Mouse (Mus musculus) CH12.LX (cell line): ENCODE measurements around the gene Klhl10. TPM values are rescaled to one million over a fixed set of nuclear protein-coding genes. Genes with fewer than 3 reads are reported as not detected.

Source experiments
- DNase-seq: peaks from one replicate; pipeline ENCODE4 v3.0.0-alpha.2; 2013; ENCODE audit errors: extremely low read depth
- H3K27ac ChIP-seq: 2 replicates; pipeline ENCODE4 v1.5.1; 2012; ENCODE audit warnings: low read depth, mild to moderate bottlenecking, control low read depth, moderate library complexity; ENCODE audit not compliant: insufficient read depth
- H3K27me3 ChIP-seq: replicated peaks from 2 replicates; pipeline ENCODE3; 2012; ENCODE audit warnings: inconsistent platforms
- H3K36me3 ChIP-seq, 2 experiments: replicated peaks in 1 of 2; 2 replicates each; pipeline versions ENCODE3 to v1.6.1; 2012; ENCODE audit warnings: inconsistent platforms in 1 of 2, low read length in 1 of 2, mild to moderate bottlenecking in 1 of 2, mixed read lengths in 1 of 2, moderate library complexity in 1 of 2; ENCODE audit not compliant: control insufficient read depth in 1 of 2, insufficient read depth in 1 of 2
- H3K4me1 ChIP-seq, 2 experiments: 2 replicates each; pipeline ENCODE4 v1.6.1; 2012; ENCODE audit warnings: inconsistent platforms in 1 of 2, moderate library complexity in 1 of 2; ENCODE audit not compliant: insufficient read depth in 2 of 2, control insufficient read depth in 1 of 2
- H3K4me2 ChIP-seq: 2 replicates; pipeline ENCODE4 v1.6.1; 2012; ENCODE audit warnings: low read depth, mild to moderate bottlenecking, control low read depth; ENCODE audit not compliant: poor library complexity, insufficient read depth, severe bottlenecking
- H3K4me3 ChIP-seq, 3 experiments: fragments of 150-350 bp in 1 of 3; sonication (generic) in 1 of 3; replicated peaks in 1 of 3; 2 replicates each; pipeline versions ENCODE3 to v1.5.1; 2011 to 2012; ENCODE audit warnings: low read depth in 2 of 3, low read length in 2 of 3, mild to moderate bottlenecking in 2 of 3, moderate library complexity in 2 of 3, control low read depth in 1 of 3, improper control_type of control experiment in 1 of 3, inconsistent platforms in 1 of 3, mixed read lengths in 1 of 3; ENCODE audit not compliant: poor library complexity in 1 of 3
- H3K79me2 ChIP-seq: replicated peaks from 2 replicates; pipeline ENCODE4 v1.6.1; 2012; ENCODE audit warnings: mild to moderate bottlenecking, moderate library complexity; ENCODE audit not compliant: control insufficient read depth, poor library complexity, insufficient read depth, severe bottlenecking; ENCODE audit errors: extremely low read depth
- H3K9ac ChIP-seq: 2 replicates; pipeline ENCODE4 v1.6.1; 2012; ENCODE audit warnings: low read depth, mild to moderate bottlenecking, control low read depth, moderate library complexity; ENCODE audit not compliant: insufficient read depth
- H3K9me3 ChIP-seq: replicated peaks from 2 replicates; pipeline ENCODE3; 2012; ENCODE audit warnings: low read length, inconsistent platforms, mixed read lengths
- CTCF ChIP-seq, 2 experiments: IDR thresholded peaks in 1 of 2; conservative IDR thresholded peaks in 1 of 2; 2 replicates each; pipeline ENCODE4 v1.5.1; 2011 to 2012; ENCODE audit warnings: low read depth in 2 of 2, low read length in 2 of 2, improper control_type of control experiment in 1 of 2, inconsistent platforms in 1 of 2, mild to moderate bottlenecking in 1 of 2, moderate library complexity in 1 of 2
- ELF1 ChIP-seq: IDR thresholded peaks from 2 replicates; pipeline ENCODE4 v1.6.1; 2014; ENCODE audit warnings: low read depth, mild to moderate bottlenecking, inconsistent platforms, low read length, improper control_type of control experiment
- EP300 ChIP-seq: IDR thresholded peaks from 2 replicates; pipeline ENCODE4 v1.6.1; 2011; ENCODE audit warnings: low read length, improper control_type of control experiment
- JUN ChIP-seq: IDR thresholded peaks from 2 replicates; pipeline ENCODE4 v1.6.1; 2011; ENCODE audit warnings: low read depth, mild to moderate bottlenecking, low read length, improper control_type of control experiment, moderate library complexity; ENCODE audit not compliant: insufficient read depth
- JUND ChIP-seq: conservative IDR thresholded peaks from 2 replicates; pipeline ENCODE4 v1.6.1; 2011; ENCODE audit warnings: low read depth, low read length, improper control_type of control experiment
- KAT2A ChIP-seq: IDR thresholded peaks from 2 replicates; pipeline ENCODE4 v1.6.1; 2012; ENCODE audit warnings: low read length, improper control_type of control experiment, inconsistent platforms; ENCODE audit not compliant: insufficient replicate concordance
- MXI1 ChIP-seq: IDR thresholded peaks from 2 replicates; pipeline ENCODE4 v1.6.1; 2011; ENCODE audit warnings: mild to moderate bottlenecking, low read depth, low read length, improper control_type of control experiment
- PAX5 ChIP-seq: IDR thresholded peaks from 2 replicates; pipeline ENCODE4 v1.6.1; 2012; ENCODE audit warnings: low read length, inconsistent platforms, mixed read lengths
- POLR2AphosphoS2 ChIP-seq: IDR thresholded peaks from 2 replicates; pipeline ENCODE4 v1.6.1; 2011; ENCODE audit warnings: low read depth, low read length, improper control_type of control experiment
- RAD21 ChIP-seq: IDR thresholded peaks from 2 replicates; pipeline ENCODE4 v1.6.1; 2011; ENCODE audit warnings: low read depth, mild to moderate bottlenecking, low read length, improper control_type of control experiment, moderate library complexity
- TBP ChIP-seq: conservative IDR thresholded peaks from 2 replicates; pipeline ENCODE4 v1.6.1; 2011; ENCODE audit warnings: low read depth, low read length, improper control_type of control experiment
- TCF12 ChIP-seq: IDR thresholded peaks from 2 replicates; pipeline ENCODE4 v1.6.1; 2014; ENCODE audit warnings: low read depth, mild to moderate bottlenecking, inconsistent platforms, low read length, improper control_type of control experiment
- ZC3H11A ChIP-seq: IDR thresholded peaks from 2 replicates; pipeline ENCODE4 v1.6.1; 2012; ENCODE audit warnings: low read depth, mild to moderate bottlenecking, inconsistent platforms, low read length, improper control_type of control experiment
- ZKSCAN1 ChIP-seq: IDR thresholded peaks from 2 replicates; pipeline ENCODE4 v1.6.1; 2012; ENCODE audit warnings: low read depth, inconsistent platforms, low read length, improper control_type of control experiment, borderline replicate concordance
- dilution Hi-C: fragments of 300-500 bp; cut with MboI; formaldehyde crosslinking; loops from 2 replicates; pipeline ENCODE4 v1.14.3; 2020; ENCODE audit warnings: low sequenced_read_pairs; ENCODE audit not compliant: extremely low pct_unique_long_range_greater_than_20kb, extremely low pct_ligation_motif_present
- in situ Hi-C: fragments of 300-500 bp; cut with MboI; formaldehyde crosslinking; loops from 3 replicates; pipeline ENCODE4 v1.14.3; 2019; ENCODE audit warnings: low sequenced_read_pairs, low pct_ligation_motif_present, low pct_unique_long_range_greater_than_20kb, mixed read lengths
- polyA plus RNA-seq: library from polyadenylated mRNA; unstranded; fragments of >175 nt; gene quantifications from 2 replicates; pipeline ENCODE4 v1.2.1, GENCODE M21; 2012; ENCODE audit warnings: low read depth; ENCODE audit not compliant: insufficient read length
- total RNA-seq, 2 experiments: library from RNA; depleted of rRNA; stranded (reverse); fragments of 300-350 nt in 1 of 2; fragments of >200 nt in 1 of 2; gene quantifications; 2 replicates each; pipeline ENCODE4 v1.2.3; 2012 to 2014

Klhl10 gene
- total and polyA plus RNA-seq, 3 experiments: 0.30 to 1.1 (median 0.48) TPM

DNA sequence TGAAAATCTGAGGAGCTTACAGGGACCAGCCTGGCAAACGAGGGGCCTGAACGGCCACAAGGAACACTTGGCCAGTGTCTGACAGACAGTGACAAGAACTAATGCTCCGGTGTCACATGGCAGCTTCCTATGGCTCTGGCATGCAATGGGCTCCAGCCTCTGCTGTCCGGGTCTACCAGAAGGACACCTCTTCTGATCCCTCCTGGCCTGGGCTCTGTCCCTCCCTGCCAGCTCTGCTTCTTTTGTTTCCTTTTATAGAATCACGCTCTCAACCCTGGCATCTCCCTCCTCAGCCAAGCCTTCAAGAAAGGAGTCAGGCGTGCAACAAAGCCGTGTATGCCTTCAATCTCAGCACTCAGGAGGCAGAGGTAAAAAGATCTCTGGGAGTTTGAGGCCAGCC lies 11.7 kb upstream of the Klhl10 start:
- no peak overlapping the region for H3K4me3 ChIP-seq
- dilution Hi-C loops (no loop called here), in situ Hi-C loops (no loop called here)
- H3K27ac ChIP-seq: no peak overlapping the region
- no peaks in the 10 kb centered on the region for H3K79me2 ChIP-seq
- no peaks in the 10 kb centered on the region for H3K9me3 ChIP-seq
- H3K36me3 ChIP-seq: peaks cover 19 to 56% of the 10 kb centered on the region in 2 experiments
- H3K27me3 ChIP-seq: no peaks in the 10 kb centered on the region
- H3K4me1 ChIP-seq: peaks cover 0 to 7% of the 10 kb centered on the region in 2 experiments; a peak in 2 of 4 replicates
- no peak overlapping the region for H3K9ac ChIP-seq
- no peak for DNase-seq
- H3K4me2 ChIP-seq: no peak overlapping the region
- TF ChIP-seq ELF1 (no peak), KAT2A (no peak), JUN (no peak), ZKSCAN1 (no peak), POLR2AphosphoS2 (no peak), RAD21 (no peak), ZC3H11A (no peak)

DNA sequence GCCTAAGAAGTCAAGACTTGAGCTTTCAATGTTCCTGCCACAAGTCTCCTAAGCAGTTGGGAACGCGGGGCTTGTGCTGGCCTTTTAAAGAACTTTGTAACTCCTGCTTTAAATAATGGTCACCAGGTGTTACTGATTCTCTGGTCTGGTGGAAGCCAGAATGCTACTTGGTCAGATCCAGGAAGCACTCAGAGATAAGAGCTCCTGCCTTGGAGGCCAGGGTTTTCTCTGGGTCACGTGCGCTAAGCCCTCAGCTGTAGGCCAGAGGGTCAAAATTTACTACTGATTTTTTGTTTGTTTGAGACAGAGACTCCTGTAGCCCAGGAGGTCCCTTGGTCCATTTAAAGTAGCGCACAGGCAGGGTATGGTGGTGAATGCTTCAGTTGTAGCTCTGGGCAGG lies 9.7 kb upstream of the Klhl10 start:
- no peaks in the 10 kb centered on the region for H3K27me3 ChIP-seq
- H3K36me3 ChIP-seq: peaks cover 32 to 72% of the 10 kb centered on the region in 2 experiments
- H3K9ac ChIP-seq: no peak overlapping the region
- H3K9me3 ChIP-seq: no peaks in the 10 kb centered on the region
- TF ChIP-seq CTCF (conservative IDR thresholded peaks at IDR 0.05 in 1 of 2, IDR thresholded peaks at IDR 0.05 in 1 of 2; ENCODE audit: low read depth in 2 of 2, low read length in 2 of 2) (no peak), TBP (no peak), MXI1 (no peak), KAT2A (no peak), EP300 (no peak), TCF12 (no peak), RAD21 (no peak), PAX5 (no peak), JUND (no peak)
- no peaks in the 10 kb centered on the region for H3K79me2 ChIP-seq
- H3K27ac ChIP-seq: no peak overlapping the region
- DNase-seq: no peak
- in situ Hi-C loops: no loop called here
- dilution Hi-C loops: no loop called here
- no peak overlapping the region for H3K4me2 ChIP-seq
- H3K4me1 ChIP-seq: no peaks in the 10 kb centered on the region
- no peak overlapping the region for H3K4me3 ChIP-seq
